Mouse (Mus musculus): Measurements from ENCODE around the gene Fam53a. TPM values are rescaled to one million over a fixed set of nuclear protein-coding genes. Genes with fewer than 3 reads are reported as not detected.

Fam53a gene
- 69.6 and 80.0 TPM in 2 replicates for polyA plus RNA-seq (2015; fragmentation: Nextera tagmentation; extraction: Ambion mirVana)

- peak within 1 kb of the TSS; percentile 89 for H3K27ac ChIP-seq
- no peaks in the 10 kb centered on the region for H3K27me3 ChIP-seq
- WGBS: under 1% methylated on average over 90 of the region's 99 CpGs
- H3K9ac ChIP-seq: peak within 1 kb of the TSS; percentile 92
- H3K9me3 ChIP-seq: no peaks in the 10 kb centered on the region
- peak within 1 kb of the TSS; percentile 81 for H3K4me2 ChIP-seq (replicated peaks)
- ATAC-seq (ENCODE audit: low FRiP score, low read depth): peak; percentile 97
- peak within 1 kb of the TSS; percentile 90 for H3K4me3 ChIP-seq
- H3K36me3 ChIP-seq: peaks cover 4% of the 10 kb centered on the region; the same call in 1 of the 2 replicates
- H3K4me1 ChIP-seq: peaks cover 30% of the 10 kb centered on the region
Measured at GRCm38 (mm10) chr5:33629301-33629987, at the start of gene Fam53a, which contains the start of gene Gm9903. Fam53a (minus strand) TSS chr5:33629635. Gm9903 (plus strand) TSS chr5:33629925.

GRCm38 (mm10) chr5:33678244-33678643 is 48.8 kb upstream of the Fam53a start:
- ATAC-seq (ENCODE audit: low FRiP score, low read depth): no peak
- Histone ChIP-seq H3K4me3 (no peak overlapping the region), H3K27me3 (no peaks in the 10 kb centered on the region), H3K9me3 (no peaks in the 10 kb centered on the region), H3K4me2 (replicated peaks) (no peak overlapping the region), H3K9ac (no peak overlapping the region), H3K27ac (no peak overlapping the region), H3K4me1 (0 out of 2 replicates have a peak, but pooled peaks cover 10% of the 10 kb centered on the region), H3K36me3 (peaks cover 4% of the 10 kb centered on the region; the same call in 1 of the 2 replicates)
- WGBS: 83% methylated on average over 5 of the region's 5 CpGs

- no peak for ATAC-seq (ENCODE audit: low FRiP score, low read depth)
- 0% methylated on average over 1 of the region's 1 CpGs for WGBS
- H3K9me3 ChIP-seq: no peaks in the 10 kb centered on the region
Measured at GRCm38 (mm10) chr5:33675964-33676363, 46.5 kb upstream of the Fam53a start.

GRCm38 (mm10) chr5:33674439-33674838 is 45.0 kb upstream of the Fam53a start:
- Histone ChIP-seq H3K9ac (peak overlapping the region; percentile 25; the same call in 1 of the 2 replicates), H3K27ac (peak overlapping the region; percentile 63; the same call in 1 of the 2 replicates), H3K4me2 (replicated peaks) (no peak overlapping the region), H3K36me3 (peaks cover 41% of the 10 kb centered on the region), H3K9me3 (no peaks in the 10 kb centered on the region), H3K4me1 (no peaks in the 10 kb centered on the region), H3K27me3 (no peaks in the 10 kb centered on the region), H3K4me3 (no peak overlapping the region)
- ATAC-seq (ENCODE audit: low FRiP score, low read depth): 0 out of 2 replicates have a peak, but pooled peaks have one; percentile 32
- WGBS: 80% methylated on average over 3 of the region's 3 CpGs

More at GRCm38 (mm10) chr5:33675964-33676363, 46.5 kb upstream of the Fam53a start:
- H3K9ac ChIP-seq: no peak overlapping the region
- H3K4me1 ChIP-seq: 0 out of 2 replicates have a peak, but pooled peaks cover under 1% of the 10 kb centered on the region
- no peaks in the 10 kb centered on the region for H3K27me3 ChIP-seq
- H3K4me2 ChIP-seq (replicated peaks): no peak overlapping the region
- no peak overlapping the region for H3K4me3 ChIP-seq
- H3K36me3 ChIP-seq: peaks cover 26% of the 10 kb centered on the region
- H3K27ac ChIP-seq: no peak overlapping the region

- Histone ChIP-seq H3K9me3 (no peaks in the 10 kb centered on the region), H3K9ac (no peak overlapping the region), H3K4me1 (no peaks in the 10 kb centered on the region), H3K27me3 (no peaks in the 10 kb centered on the region), H3K27ac (no peak overlapping the region), H3K4me3 (no peak overlapping the region), H3K36me3 (peaks cover 69% of the 10 kb centered on the region), H3K4me2 (replicated peaks) (no peak overlapping the region)
- 85% methylated on average over 5 of the region's 5 CpGs for WGBS
- ATAC-seq (ENCODE audit: low FRiP score, low read depth): no peak
Measured at GRCm38 (mm10) chr5:33671659-33672058, 42.2 kb upstream of the Fam53a start.

GRCm38 (mm10) chr5:33668223-33668622 is 38.8 kb upstream of the Fam53a start:
- ATAC-seq (ENCODE audit: low FRiP score, low read depth): no peak
- H3K36me3 ChIP-seq: peaks cover 91% of the 10 kb centered on the region
- H3K27me3 ChIP-seq: no peaks in the 10 kb centered on the region

GRCm38 (mm10) chr5:33658664-33659050 is 29.2 kb upstream of the Fam53a start:
- H3K27ac ChIP-seq: peak overlapping the region; percentile 69; the same call in 1 of the 2 replicates
- peaks cover 48% of the 10 kb centered on the region for H3K36me3 ChIP-seq
- peak overlapping the region; percentile 95 for H3K4me2 ChIP-seq (replicated peaks)
- under 1% methylated on average over 26 of the region's 26 CpGs for WGBS
- H3K27me3 ChIP-seq: no peaks in the 10 kb centered on the region
- no peak for ATAC-seq (ENCODE audit: low FRiP score, low read depth)
- H3K9me3 ChIP-seq: no peaks in the 10 kb centered on the region
- peaks cover 36% of the 10 kb centered on the region for H3K4me1 ChIP-seq
- H3K4me3 ChIP-seq: peak overlapping the region; percentile 79
- H3K9ac ChIP-seq: peak overlapping the region; percentile 85

More at GRCm38 (mm10) chr5:33668223-33668622, 38.8 kb upstream of the Fam53a start:
- Histone ChIP-seq H3K9ac (no peak overlapping the region), H3K4me1 (no peaks in the 10 kb centered on the region), H3K27ac (no peak overlapping the region), H3K9me3 (no peaks in the 10 kb centered on the region), H3K4me2 (replicated peaks) (no peak overlapping the region), H3K4me3 (no peak overlapping the region)

- WGBS: under 1% methylated on average over 60 of the region's 60 CpGs
- peak within 1 kb of the TSS; percentile 85 for H3K9ac ChIP-seq
- peak within 1 kb of the TSS; percentile 79 for H3K4me3 ChIP-seq
- ATAC-seq (ENCODE audit: low FRiP score, low read depth): peak; percentile 97
- H3K9me3 ChIP-seq: no peaks in the 10 kb centered on the region
- H3K4me2 ChIP-seq (replicated peaks): peak within 1 kb of the TSS; percentile 95
- peaks cover 38% of the 10 kb centered on the region for H3K4me1 ChIP-seq
- peaks cover 50% of the 10 kb centered on the region for H3K36me3 ChIP-seq
- peak within 1 kb of the TSS; percentile 92 for H3K27ac ChIP-seq
- no peaks in the 10 kb centered on the region for H3K27me3 ChIP-seq
Measured at GRCm38 (mm10) chr5:33657787-33658663, 28.6 kb upstream of the Fam53a start, which contains the start of the genes Tacc3 and Tmem129. Tacc3 (plus strand) TSS chr5:33658128. Tmem129 (minus strand) TSS chr5:33658416.

- ATAC-seq (ENCODE audit: low FRiP score, low read depth): peak; percentile 17
- Histone ChIP-seq H3K4me1 (peaks cover 42% of the 10 kb centered on the region), H3K36me3 (peaks cover 43% of the 10 kb centered on the region), H3K4me3 (peak overlapping the region; percentile 79), H3K9me3 (no peaks in the 10 kb centered on the region), H3K27ac (peak overlapping the region; percentile 74), H3K27me3 (no peaks in the 10 kb centered on the region), H3K9ac (peak overlapping the region; percentile 82), H3K4me2 (replicated peaks) (peak overlapping the region; percentile 95)
- WGBS: under 1% methylated on average over 32 of the region's 32 CpGs
Measured at GRCm38 (mm10) chr5:33657251-33657786, 27.9 kb upstream of the Fam53a start.

- Histone ChIP-seq H3K27me3 (no peaks in the 10 kb centered on the region), H3K9ac (peak overlapping the region; percentile 82), H3K27ac (peak overlapping the region; percentile 74), H3K4me2 (replicated peaks) (peak overlapping the region; percentile 95), H3K4me1 (peaks cover 42% of the 10 kb centered on the region), H3K4me3 (peak overlapping the region; percentile 79), H3K9me3 (no peaks in the 10 kb centered on the region), H3K36me3 (peaks cover 38% of the 10 kb centered on the region)
- no peak for ATAC-seq (ENCODE audit: low FRiP score, low read depth)
- 9% methylated on average over 1 of the region's 1 CpGs for WGBS
Measured at GRCm38 (mm10) chr5:33656739-33657138, 27.3 kb upstream of the Fam53a start.

- no peak overlapping the region for H3K4me2 ChIP-seq (replicated peaks)
- H3K36me3 ChIP-seq: peaks cover 28% of the 10 kb centered on the region
- no peaks in the 10 kb centered on the region for H3K9me3 ChIP-seq
- H3K4me3 ChIP-seq: no peak overlapping the region
- ATAC-seq (ENCODE audit: low FRiP score, low read depth): no peak
- peak overlapping the region; percentile 8 for H3K9ac ChIP-seq
- H3K27ac ChIP-seq: no peak overlapping the region
- no peaks in the 10 kb centered on the region for H3K27me3 ChIP-seq
- WGBS: 90% methylated on average over 10 of the region's 10 CpGs
- H3K4me1 ChIP-seq: peaks cover 50% of the 10 kb centered on the region
Measured at GRCm38 (mm10) chr5:33655251-33655840, 25.9 kb upstream of the Fam53a start.
